In the genomic region with DNA sequence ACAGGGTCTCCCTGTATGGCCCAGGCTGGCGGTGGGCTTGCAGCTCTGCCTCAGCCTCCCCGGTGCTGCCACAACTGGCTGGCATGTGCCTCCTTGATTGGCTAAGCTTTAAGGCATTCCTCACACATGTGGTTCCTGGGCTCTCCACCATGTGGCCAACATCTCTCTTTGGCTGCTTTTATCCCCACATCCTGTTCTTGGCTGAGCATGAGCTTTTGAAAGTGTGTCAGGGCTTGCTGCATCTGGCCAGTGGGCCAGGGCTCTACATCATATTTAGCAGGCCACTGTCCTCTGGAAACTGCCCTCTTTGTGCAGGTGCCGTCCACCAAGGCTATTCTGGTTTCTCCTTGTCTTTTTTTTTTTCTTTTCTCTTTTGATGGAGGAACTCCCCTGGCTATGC, we compare ENCODE assay signal across 8 mouse cellular contexts. TPM values are rescaled to one million over a fixed set of nuclear protein-coding genes. Genes with fewer than 3 reads are reported as not detected.
A peak's percentile ranks its signal among the peaks of the same experiment; 100 is the strongest.
DNase-seq lines count a peak whose midpoint lies in the region; ATAC-seq and TF ChIP-seq lines count a peak whose summit lies in the region.

No protein-coding gene starts in this region.

- peak overlapping the region; percentile 85 for H3K9ac ChIP-seq in lung, embryonic 14.5 days
- H3K9ac ChIP-seq in heart, embryonic 11.5 days (ENCODE audit: low read depth, low read length), result peak overlapping the region; percentile 96
- H3K9ac ChIP-seq in liver, embryonic 11.5 days (ENCODE audit: low read depth, low read length), result peak overlapping the region; percentile 96

- WGBS in lung, embryonic 14.5 days, result 51% methylated on average over 3 of the region's 3 CpGs
- WGBS in heart, embryonic 11.5 days (ENCODE audit: insufficient replicate concordance), result 62% methylated on average over 3 of the region's 3 CpGs
- WGBS in liver, embryonic 11.5 days, result 59% methylated on average over 3 of the region's 3 CpGs
- 53% methylated on average over 3 of the region's 3 CpGs for WGBS in olfactory bulb, adult 2 months

- H3K9me3 ChIP-seq in lung, embryonic 14.5 days (ENCODE audit: low read depth, low read length), result no peaks in the 10 kb centered on the region
- H3K9me3 ChIP-seq in heart, embryonic 11.5 days (replicated peaks; ENCODE audit: control insufficient read depth, low read length), result no peaks in the 10 kb centered on the region
- H3K9me3 ChIP-seq in liver, embryonic 11.5 days (ENCODE audit: control insufficient read depth, low read length), result no peaks in the 10 kb centered on the region

- H3K4me2 ChIP-seq in lung, embryonic 14.5 days, result peak overlapping the region; percentile 99
- peak overlapping the region; percentile 100 for H3K4me2 ChIP-seq in heart, embryonic 11.5 days
- peak overlapping the region; percentile 90 for H3K4me2 ChIP-seq in liver, embryonic 11.5 days

- H3K27ac ChIP-seq in lung, embryonic 14.5 days (ENCODE audit: low read depth), result 0 out of 2 replicates have a peak overlapping the region, but pooled peaks have one; percentile 71
- peak overlapping the region; percentile 57 for H3K27ac ChIP-seq in heart, embryonic 11.5 days (ENCODE audit: low read depth, low read length)
- peak overlapping the region; percentile 96 for H3K27ac ChIP-seq in liver, embryonic 11.5 days (ENCODE audit: low read depth, low read length)
- no peak overlapping the region for H3K27ac ChIP-seq in olfactory bulb, adult 2 months (ENCODE audit: insufficient read depth, low read depth, low read length)

- H3K36me3 ChIP-seq in lung, embryonic 14.5 days (ENCODE audit: insufficient read depth), result peaks cover 21% of the 10 kb centered on the region
- peaks cover 11% of the 10 kb centered on the region for H3K36me3 ChIP-seq in heart, embryonic 11.5 days (ENCODE audit: control insufficient read depth, insufficient read depth, low read length)
- H3K36me3 ChIP-seq in liver, embryonic 11.5 days (ENCODE audit: control insufficient read depth, insufficient read depth, low read length), result peaks cover 16% of the 10 kb centered on the region

- peak; percentile 39; the same call in 1 of the 2 replicates for TF ChIP-seq CTCF in lung, embryonic 14.5 days (IDR thresholded peaks at IDR 0.05; ENCODE audit: low read depth)
- peak; percentile 22; the same call in 1 of the 2 replicates for TF ChIP-seq CTCF in brain, embryonic 14.5 days (IDR thresholded peaks at IDR 0.05; ENCODE audit: borderline replicate concordance, extremely low read depth, insufficient read depth, insufficient read length)
- no peak for TF ChIP-seq CTCF in olfactory bulb, adult 2 months (IDR thresholded peaks at IDR 0.05; ENCODE audit: insufficient read depth, low read depth, low read length)

- peak overlapping the region; percentile 81 for H3K4me3 ChIP-seq in lung, embryonic 14.5 days (ENCODE audit: low read depth, low read length)
- H3K4me3 ChIP-seq in heart, embryonic 11.5 days (ENCODE audit: low read depth, low read length), result peak overlapping the region; percentile 96
- H3K4me3 ChIP-seq in liver, embryonic 11.5 days (ENCODE audit: low read depth, low read length), result peak overlapping the region; percentile 96
- H3K4me3 ChIP-seq in olfactory bulb, adult 2 months (ENCODE audit: insufficient read depth, low read depth, low read length), result peak overlapping the region; percentile 62; the same call in 1 of the 2 replicates

- no peaks in the 10 kb centered on the region for H3K27me3 ChIP-seq in lung, embryonic 14.5 days (ENCODE audit: insufficient read depth, low read length)
- no peaks in the 10 kb centered on the region for H3K27me3 ChIP-seq in heart, embryonic 11.5 days (ENCODE audit: control insufficient read depth, insufficient read depth, low read length)
- H3K27me3 ChIP-seq in liver, embryonic 11.5 days (replicated peaks; ENCODE audit: control insufficient read depth, insufficient read depth, low read length), result no peaks in the 10 kb centered on the region

- DNase-seq in lung, embryonic 14.5 days, result peak; percentile 48
- no peak for DNase-seq in lung, postnatal 14 days
- DNase-seq in brain, embryonic 14.5 days (ENCODE audit: low read depth), result no peak
- no peak for DNase-seq in liver, embryonic 11.5 days (ENCODE audit: low spot score)
- no peak for DNase-seq in urinary bladder, postnatal 10 days (ENCODE audit: low spot score)
- DNase-seq in testis, postnatal 10 days (ENCODE audit: low spot score), result no peak

- TF ChIP-seq POLR2A in brain, embryonic 14.5 days (IDR thresholded peaks at IDR 0.05; ENCODE audit: borderline replicate concordance, extremely low read depth, insufficient read depth, insufficient read length, poor library complexity, severe bottlenecking), result no peak
- no peak for TF ChIP-seq POLR2A in olfactory bulb, adult 2 months (IDR thresholded peaks at IDR 0.05; ENCODE audit: insufficient read depth, low read depth, low read length)

- peaks cover 4% of the 10 kb centered on the region; the same call in 1 of the 2 replicates for H3K4me1 ChIP-seq in lung, embryonic 14.5 days (ENCODE audit: insufficient read depth)
- peaks cover 18% of the 10 kb centered on the region for H3K4me1 ChIP-seq in heart, embryonic 11.5 days (ENCODE audit: control insufficient read depth, insufficient read depth, low read length)
- H3K4me1 ChIP-seq in liver, embryonic 11.5 days (replicated peaks; ENCODE audit: control insufficient read depth, insufficient read depth, low read length), result peaks cover 41% of the 10 kb centered on the region
- peaks cover 39% of the 10 kb centered on the region for H3K4me1 ChIP-seq in olfactory bulb, adult 2 months (ENCODE audit: control insufficient read depth, insufficient read depth, low read length)

- no peak for ATAC-seq in lung, embryonic 14.5 days (ENCODE audit: insufficient read depth)
- no peak for ATAC-seq in heart, embryonic 11.5 days (replicated peaks; ENCODE audit: insufficient number of reproducible peaks, low FRiP score, low TSS enrichment)
- no peak for ATAC-seq in liver, embryonic 11.5 days (replicated peaks; ENCODE audit: low FRiP score)

RNA-seq across cellular contexts. Expression of gene Sppl2b, which starts 1.2 kb away (rescaled TPM):
- 32.3 and 38.7 TPM in 2 replicates for polyA plus RNA-seq in lung, embryonic 14.5 days (2014; fragmentation: Nextera tagmentation; extraction: Ambion mirVana)
- 110 and 134 TPM in 2 replicates for polyA plus RNA-seq in brain, embryonic 14.5 days (2012; rRNA removed)
- polyA plus RNA-seq in heart, embryonic 11.5 days (2014; fragmentation: Nextera tagmentation; extraction: Ambion mirVana), result 22.9 and 26.3 TPM in 2 replicates
- 58.5 and 63.8 TPM in 2 replicates for polyA plus RNA-seq in liver, embryonic 11.5 days (2014; fragmentation: Nextera tagmentation; extraction: Ambion mirVana)
- polyA plus RNA-seq in olfactory bulb, adult 2 months (2012; ENCODE audit: insufficient read depth, insufficient read length, low replicate concordance, missing spikeins), result not detected in 2 replicates

RNA-seq across cellular contexts. Expression of gene Lsm7, which starts 1.3 kb away (rescaled TPM):
- polyA plus RNA-seq in lung, embryonic 14.5 days (2014; fragmentation: Nextera tagmentation; extraction: Ambion mirVana), result 334 and 337 TPM in 2 replicates
- polyA plus RNA-seq in brain, embryonic 14.5 days (2012; rRNA removed), result 278 and 393 TPM in 2 replicates
- 201 and 218 TPM in 2 replicates for polyA plus RNA-seq in heart, embryonic 11.5 days (2014; fragmentation: Nextera tagmentation; extraction: Ambion mirVana)
- polyA plus RNA-seq in liver, embryonic 11.5 days (2014; fragmentation: Nextera tagmentation; extraction: Ambion mirVana), result 403 and 453 TPM in 2 replicates
- not detected in 2 replicates for polyA plus RNA-seq in olfactory bulb, adult 2 months (2012; ENCODE audit: insufficient read depth, insufficient read length, low replicate concordance, missing spikeins)

RNA-seq across cellular contexts. Expression of gene Lingo3, which starts 12.4 kb away (rescaled TPM):
- 0.05 and 0.17 TPM in 2 replicates for polyA plus RNA-seq in lung, embryonic 14.5 days (2014; fragmentation: Nextera tagmentation; extraction: Ambion mirVana)
- 5.2 and 7.7 TPM in 2 replicates for polyA plus RNA-seq in brain, embryonic 14.5 days (2012; rRNA removed)
- 0.14 TPM in 1 of 2 replicates, not detected in the other for polyA plus RNA-seq in heart, embryonic 11.5 days (2014; fragmentation: Nextera tagmentation; extraction: Ambion mirVana)
- 0.05 TPM in 1 of 2 replicates, not detected in the other for polyA plus RNA-seq in liver, embryonic 11.5 days (2014; fragmentation: Nextera tagmentation; extraction: Ambion mirVana)
- polyA plus RNA-seq in olfactory bulb, adult 2 months (2012; ENCODE audit: insufficient read depth, insufficient read length, low replicate concordance, missing spikeins), result not detected in 2 replicates

RNA-seq across cellular contexts. Expression of gene Tmprss9, which starts 15.4 kb away (rescaled TPM):
- 0.05 TPM in 1 of 2 replicates, not detected in the other for polyA plus RNA-seq in lung, embryonic 14.5 days (2014; fragmentation: Nextera tagmentation; extraction: Ambion mirVana)
- 0.22 and 0.26 TPM in 2 replicates for polyA plus RNA-seq in brain, embryonic 14.5 days (2012; rRNA removed)
- not detected in 2 replicates for polyA plus RNA-seq in heart, embryonic 11.5 days (2014; fragmentation: Nextera tagmentation; extraction: Ambion mirVana)
- polyA plus RNA-seq in liver, embryonic 11.5 days (2014; fragmentation: Nextera tagmentation; extraction: Ambion mirVana), result not detected in 2 replicates
- not detected in 2 replicates for polyA plus RNA-seq in olfactory bulb, adult 2 months (2012; ENCODE audit: insufficient read depth, insufficient read length, low replicate concordance, missing spikeins)

RNA-seq across cellular contexts. Expression of gene Oaz1, which starts 29.8 kb away (rescaled TPM):
- polyA plus RNA-seq in lung, embryonic 14.5 days (2014; fragmentation: Nextera tagmentation; extraction: Ambion mirVana), result 1,866 and 1,984 TPM in 2 replicates
- 685 and 1,025 TPM in 2 replicates for polyA plus RNA-seq in brain, embryonic 14.5 days (2012; rRNA removed)
- polyA plus RNA-seq in heart, embryonic 11.5 days (2014; fragmentation: Nextera tagmentation; extraction: Ambion mirVana), result 1,894 and 1,935 TPM in 2 replicates
- 1,793 and 1,800 TPM in 2 replicates for polyA plus RNA-seq in liver, embryonic 11.5 days (2014; fragmentation: Nextera tagmentation; extraction: Ambion mirVana)
- polyA plus RNA-seq in olfactory bulb, adult 2 months (2012; ENCODE audit: insufficient read depth, insufficient read length, low replicate concordance, missing spikeins), result 801 TPM in 1 of 2 replicates, not detected in the other

Comparison
In these comparisons a context has a peak if more than half of its experiments do, and no peak if none do; other contexts are left out.
1. RNA of gene Sppl2b, which starts 1.2 kb away (polyA plus RNA-seq): 110 to 134 TPM in brain, embryonic 14.5 days, 58.5 to 63.8 TPM in liver, embryonic 11.5 days, 32.3 to 38.7 TPM in lung, embryonic 14.5 days and 22.9 to 26.3 TPM in heart, embryonic 11.5 days; not detected in olfactory bulb, adult 2 months; every median in the first group is over 10 times any median in the second.
2. RNA of gene Lsm7, which starts 1.3 kb away (polyA plus RNA-seq): 403 to 453 TPM in liver, embryonic 11.5 days, 334 to 337 TPM in lung, embryonic 14.5 days, 278 to 393 TPM in brain, embryonic 14.5 days and 201 to 218 TPM in heart, embryonic 11.5 days; not detected in olfactory bulb, adult 2 months; every median in the first group is over 100 times any median in the second.
3. Peak in every context shown above with its lines, with median percentiles within 50 percentile points of each other: H3K4me2 ChIP-seq, H3K4me3 ChIP-seq and H3K9ac ChIP-seq.